Comparison of ENCODE assay signal across 9 mouse cellular contexts in the genomic region with DNA sequence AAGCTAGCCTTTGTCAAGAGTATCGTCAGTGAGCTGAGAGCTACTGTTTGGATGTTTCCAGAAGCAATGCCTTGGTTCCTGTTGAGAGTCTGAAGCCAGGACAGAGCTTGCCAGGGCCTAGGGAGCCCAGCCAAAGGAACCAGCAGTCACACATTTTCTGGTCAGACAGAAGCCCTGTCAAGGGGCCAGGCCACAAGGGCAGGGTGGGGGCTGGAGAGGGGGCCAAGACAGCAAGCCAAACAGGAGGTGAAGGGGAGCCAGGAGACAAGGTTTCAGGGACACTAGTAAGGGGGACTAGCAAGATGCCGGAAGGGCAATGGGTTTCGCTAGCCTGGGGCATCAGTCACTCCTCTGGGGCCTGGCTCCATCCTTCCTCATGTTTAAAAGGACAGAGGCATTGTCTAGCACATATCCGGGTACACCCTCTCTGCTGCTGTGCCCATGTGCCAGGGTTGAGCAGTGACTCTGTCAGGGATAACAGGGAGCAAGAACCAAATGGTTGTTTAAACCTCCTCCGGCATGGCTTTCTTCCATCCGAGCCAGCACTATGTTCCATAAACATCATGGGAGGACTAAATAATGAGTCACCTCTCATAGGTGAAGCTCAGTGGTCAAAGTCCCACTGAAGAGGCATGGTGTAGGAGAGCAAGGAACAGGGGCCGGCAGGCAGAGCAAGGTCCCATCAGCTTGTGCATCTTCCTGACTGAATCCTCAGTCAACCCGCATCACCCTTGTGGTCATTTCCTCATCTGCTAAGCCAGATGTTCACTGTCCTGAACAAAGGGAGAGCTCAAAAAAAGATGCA. TPM values are rescaled to one million over a fixed set of nuclear protein-coding genes. Genes with fewer than 3 reads are reported as not detected.
A peak's percentile ranks its signal among the peaks of the same experiment; 100 is the strongest.
DNase-seq lines count a peak whose midpoint lies in the region; ATAC-seq and TF ChIP-seq lines count a peak whose summit lies in the region.
"Had no signal": no experiment of that assay in that cellular context is flagged by ENCODE, and none has a peak within 500 bp of the region (broad histone marks: within the 10 kb centered on the region; RNA-seq: fewer than 3 reads in every experiment).

No protein-coding gene starts in this region.

- no peak overlapping the region for H3K27ac ChIP-seq in midbrain, embryonic 11.5 days (ENCODE audit: low read depth, low read length)
- H3K27ac ChIP-seq in midbrain, embryonic 13.5 days: no peak overlapping the region
- peak overlapping the region; percentile 27 for H3K27ac ChIP-seq in small intestine, adult 2 months (ENCODE audit: insufficient read depth, low read depth, low read length)
- H3K27ac ChIP-seq: hindbrain, embryonic 14.5 days; liver, embryonic 13.5 days had no signal

- no peak for ATAC-seq in midbrain, embryonic 11.5 days (ENCODE audit: low FRiP score)
- no peak for ATAC-seq in midbrain, embryonic 13.5 days

- intact Hi-C loops in gastrocnemius, postnatal 14 days (cut with DNase I; ENCODE audit: low total_unique reads): no loop called here

- peaks cover 9% of the 10 kb centered on the region for H3K4me1 ChIP-seq in midbrain, embryonic 11.5 days (ENCODE audit: control insufficient read depth, insufficient read depth, low read length)
- peaks cover 37% of the 10 kb centered on the region for H3K4me1 ChIP-seq in midbrain, embryonic 13.5 days (replicated peaks)
- H3K4me1 ChIP-seq in small intestine, adult 2 months (ENCODE audit: control insufficient read depth, insufficient read depth, insufficient read length, low read length): peaks cover 4% of the 10 kb centered on the region; the same call in 1 of the 2 replicates
- H3K4me1 ChIP-seq: liver, embryonic 13.5 days had no signal

- no peaks in the 10 kb centered on the region for H3K36me3 ChIP-seq in midbrain, embryonic 11.5 days (ENCODE audit: control insufficient read depth, insufficient read depth, low read length)
- H3K36me3 ChIP-seq in midbrain, embryonic 13.5 days: no peaks in the 10 kb centered on the region
- no peaks in the 10 kb centered on the region for H3K36me3 ChIP-seq in small intestine, adult 2 months (ENCODE audit: control insufficient read depth, insufficient read depth, low read length)
- H3K36me3 ChIP-seq: liver, embryonic 13.5 days had no signal

- H3K4me2 ChIP-seq in midbrain, embryonic 11.5 days: no peak overlapping the region
- H3K4me2 ChIP-seq in midbrain, embryonic 13.5 days (replicated peaks): no peak overlapping the region
- H3K4me2 ChIP-seq: hindbrain, embryonic 14.5 days; liver, embryonic 13.5 days had no signal

- TF ChIP-seq POLR2A in small intestine, adult 2 months (IDR thresholded peaks at IDR 0.05; ENCODE audit: low read depth, low read length): no peak

- H3K9me3 ChIP-seq in midbrain, embryonic 11.5 days (ENCODE audit: control insufficient read depth, low read length): no peaks in the 10 kb centered on the region
- no peaks in the 10 kb centered on the region for H3K9me3 ChIP-seq in midbrain, embryonic 13.5 days
- H3K9me3 ChIP-seq: liver, embryonic 13.5 days had no signal

- no peaks in the 10 kb centered on the region for H3K27me3 ChIP-seq in midbrain, embryonic 11.5 days (ENCODE audit: control insufficient read depth, insufficient read depth, low read length)
- H3K27me3 ChIP-seq in midbrain, embryonic 13.5 days: no peaks in the 10 kb centered on the region
- no peaks in the 10 kb centered on the region for H3K27me3 ChIP-seq in small intestine, adult 2 months (ENCODE audit: control insufficient read depth, insufficient read depth, low read length)
- H3K27me3 ChIP-seq: liver, embryonic 13.5 days had no signal

- TF ChIP-seq CTCF in small intestine, adult 2 months (IDR thresholded peaks at IDR 0.05; ENCODE audit: extremely low read depth, insufficient read length, insufficient replicate concordance, low read depth, low read length): no peak

- H3K9ac ChIP-seq in midbrain, embryonic 11.5 days (ENCODE audit: low read length): no peak overlapping the region
- no peak overlapping the region for H3K9ac ChIP-seq in midbrain, embryonic 13.5 days (replicated peaks)
- H3K9ac ChIP-seq: hindbrain, embryonic 14.5 days; liver, embryonic 13.5 days had no signal

- DNase-seq in midbrain, embryonic 11.5 days (ENCODE audit: low spot score, missing footprints): peak; percentile 71
- DNase-seq in gastrocnemius, postnatal 14 days: peak; percentile 69
- peak; percentile 33 to 53 for DNase-seq in kidney, adult 8-10 months
- DNase-seq in yolk sac, embryonic 10.5 days (ENCODE audit: low spot score): no peak
- no peak for DNase-seq in embryo, embryonic 9.5 days (ENCODE audit: extremely low spot score)
- DNase-seq: liver, embryonic 13.5 days had no signal

- 90% methylated on average over 8 of the region's 8 CpGs for WGBS in midbrain, embryonic 11.5 days
- WGBS in midbrain, embryonic 13.5 days: 91% methylated on average over 8 of the region's 8 CpGs
- 72% methylated on average over 8 of the region's 8 CpGs for WGBS in small intestine, adult 2 months

- H3K4me3 ChIP-seq in midbrain, embryonic 11.5 days (ENCODE audit: low read depth, low read length): no peak overlapping the region
- H3K4me3 ChIP-seq in midbrain, embryonic 13.5 days (replicated peaks): no peak overlapping the region
- no peak overlapping the region for H3K4me3 ChIP-seq in small intestine, adult 2 months (ENCODE audit: low read depth, low read length)
- H3K4me3 ChIP-seq: liver, embryonic 13.5 days had no signal

RNA-seq across cellular contexts. Expression of a gene that starts 44.0 kb away (rescaled TPM):
- polyA plus RNA-seq in midbrain, embryonic 11.5 days (2014; fragmentation: Nextera tagmentation; extraction: Ambion mirVana): 7.1 and 8.4 TPM in 2 replicates
- 3.6 and 4.6 TPM in 2 replicates for polyA plus RNA-seq in midbrain, embryonic 13.5 days (2015; fragmentation: Nextera tagmentation; extraction: Ambion mirVana)
- 10 to 100 TPM; 20.8 to 22.6 TPM for total RNA-seq in gastrocnemius, postnatal 14 days (2021)
- polyA plus RNA-seq in small intestine, adult 2 months (2012; rRNA removed): 2.0 and 4.0 TPM in 2 replicates

Comparison
In these comparisons a context has a peak if more than half of its experiments do, and no peak if none do; other contexts are left out.
1. DNase-seq: peak in midbrain, embryonic 11.5 days (single experiment), gastrocnemius, postnatal 14 days (single experiment) and kidney, adult 8-10 months (2 of 2); none in yolk sac, embryonic 10.5 days (single experiment) and embryo, embryonic 9.5 days (single experiment).